In genomic region chr1:20996603-20997327, GRCm38 (mm10) we compare ENCODE assay signal across 10 mouse cellular contexts. TPM values are rescaled to one million over a fixed set of nuclear protein-coding genes. Genes with fewer than 3 reads are reported as not detected.
DNase-seq lines count a peak whose midpoint lies in the region; ATAC-seq and TF ChIP-seq lines count a peak whose summit lies in the region.
"Had no signal": no experiment of that assay in that cellular context is flagged by ENCODE, and none has a peak within 500 bp of the region (broad histone marks: within the 10 kb centered on the region; RNA-seq: fewer than 3 reads in every experiment).

No protein-coding gene starts in this region.

- TF ChIP-seq EP300 in liver, embryonic 14.5 days (IDR thresholded peaks at IDR 0.05; ENCODE audit: low read depth) = no peak

- no peak overlapping the region for H3K4me2 ChIP-seq in heart, embryonic 11.5 days
- no peak overlapping the region for H3K4me2 ChIP-seq in neural tube, embryonic 15.5 days
- no peak overlapping the region for H3K4me2 ChIP-seq in liver, embryonic 14.5 days (ENCODE audit: low read depth)
- H3K4me2 ChIP-seq in stomach, embryonic 16.5 days (ENCODE audit: low read depth, low read length) = no peak overlapping the region

- no peak overlapping the region for H3K4me3 ChIP-seq in heart, embryonic 10.5 days
- no peak overlapping the region for H3K4me3 ChIP-seq in heart, embryonic 11.5 days (ENCODE audit: low read depth, low read length)
- H3K4me3 ChIP-seq in neural tube, embryonic 15.5 days (replicated peaks) = no peak overlapping the region
- H3K4me3 ChIP-seq in liver, embryonic 14.5 days (ENCODE audit: insufficient read depth in 1 of 2, low read depth in 2 of 2, low read length in 2 of 2) = no peak overlapping the region
- no peak overlapping the region for H3K4me3 ChIP-seq in stomach, embryonic 16.5 days (replicated peaks; ENCODE audit: low read length)
- no peak overlapping the region for H3K4me3 ChIP-seq in cerebellum, adult 2 months (replicated peaks; ENCODE audit: insufficient read depth, low read depth, low read length)

- H3K4me1 ChIP-seq in heart, embryonic 10.5 days = peaks cover 26% of the 10 kb centered on the region
- peaks cover 24% of the 10 kb centered on the region for H3K4me1 ChIP-seq in heart, embryonic 11.5 days (ENCODE audit: control insufficient read depth, insufficient read depth, low read length)
- 0 out of 2 replicates have a peak, but pooled peaks cover 3% of the 10 kb centered on the region for H3K4me1 ChIP-seq in neural tube, embryonic 15.5 days
- H3K4me1 ChIP-seq in liver, embryonic 14.5 days (replicated peaks; ENCODE audit: control insufficient read depth in 2 of 2, insufficient read depth in 2 of 2, low read length in 1 of 2) = peaks cover 0 to 12% of the 10 kb centered on the region in 2 experiments; a peak in 2 of 4 replicates
- H3K4me1 ChIP-seq in stomach, embryonic 16.5 days (ENCODE audit: control insufficient read depth, insufficient read depth, low read length) = no peaks in the 10 kb centered on the region
- H3K4me1 ChIP-seq in cerebellum, adult 2 months (ENCODE audit: control insufficient read depth, insufficient read depth, low read length) = peaks cover 4% of the 10 kb centered on the region; the same call in 1 of the 2 replicates

- no peak for TF ChIP-seq POLR2A in cerebellum, adult 2 months (IDR thresholded peaks at IDR 0.05; ENCODE audit: borderline replicate concordance, insufficient read depth, low read length)

- H3K27me3 ChIP-seq in heart, embryonic 10.5 days (ENCODE audit: insufficient read depth, poor library complexity, severe bottlenecking) = no peaks in the 10 kb centered on the region
- H3K27me3 ChIP-seq in heart, embryonic 11.5 days (ENCODE audit: control insufficient read depth, insufficient read depth, low read length) = no peaks in the 10 kb centered on the region
- H3K27me3 ChIP-seq in neural tube, embryonic 15.5 days (replicated peaks) = no peaks in the 10 kb centered on the region
- H3K27me3 ChIP-seq in liver, embryonic 14.5 days (ENCODE audit: control insufficient read depth, insufficient read depth, low read length) = no peaks in the 10 kb centered on the region
- H3K27me3 ChIP-seq in stomach, embryonic 16.5 days (ENCODE audit: control insufficient read depth, insufficient read depth, low read length) = no peaks in the 10 kb centered on the region
- H3K27me3 ChIP-seq in cerebellum, adult 2 months (ENCODE audit: control insufficient read depth, insufficient read depth, low read length) = no peaks in the 10 kb centered on the region

- TF ChIP-seq CTCF in liver, embryonic 14.5 days (IDR thresholded peaks at IDR 0.05; ENCODE audit: low read depth) = no peak
- no peak for TF ChIP-seq CTCF in cerebellum, adult 2 months (IDR thresholded peaks at IDR 0.05; ENCODE audit: borderline replicate concordance, insufficient read depth, low read depth, low read length)

- WGBS in heart, embryonic 10.5 days = 37% methylated on average over 17 of the region's 17 CpGs
- 38% methylated on average over 17 of the region's 17 CpGs for WGBS in heart, embryonic 11.5 days (ENCODE audit: insufficient replicate concordance)
- WGBS in neural tube, embryonic 15.5 days = 62% methylated on average over 17 of the region's 17 CpGs
- 54% methylated on average over 17 of the region's 17 CpGs for WGBS in liver, embryonic 14.5 days (ENCODE audit: insufficient replicate concordance)
- 65% methylated on average over 17 of the region's 17 CpGs for WGBS in stomach, embryonic 16.5 days
- 87% methylated on average over 17 of the region's 17 CpGs for WGBS in cerebellum, adult 2 months

- peak overlapping the region; percentile 56; the same call in 1 of the 2 replicates for H3K27ac ChIP-seq in heart, embryonic 10.5 days
- H3K27ac ChIP-seq in heart, embryonic 11.5 days (ENCODE audit: low read depth, low read length) = no peak overlapping the region
- H3K27ac ChIP-seq in neural tube, embryonic 15.5 days (replicated peaks) = no peak overlapping the region
- H3K27ac ChIP-seq in liver, embryonic 14.5 days = no peak overlapping the region
- no peak overlapping the region for H3K27ac ChIP-seq in stomach, embryonic 16.5 days (ENCODE audit: low read length)
- H3K27ac ChIP-seq in cerebellum, adult 2 months (ENCODE audit: insufficient read depth, low read length) = no peak overlapping the region

- DNase-seq in heart, embryonic 10.5 days (ENCODE audit: low spot score) = no peak
- DNase-seq in neural tube, embryonic 10.5 days (ENCODE audit: extremely low spot score, low spot score) = peak; percentile 35
- DNase-seq in liver, embryonic 14.5 days (ENCODE audit: low read depth in 3 of 3, low spot score in 3 of 3) = no peak
- DNase-seq in gastrocnemius, adult 8-10 months (ENCODE audit: low spot score in 2 of 2) = no peak
- DNase-seq in cerebellum, adult 2 months = no peak

- ATAC-seq in heart, embryonic 11.5 days (replicated peaks; ENCODE audit: insufficient number of reproducible peaks, low FRiP score, low TSS enrichment) = no peak
- no peak for ATAC-seq in neural tube, embryonic 15.5 days (ENCODE audit: low FRiP score)
- peak; percentile 55; the same call in 1 of the 2 replicates for ATAC-seq in liver, embryonic 14.5 days (ENCODE audit: insufficient read depth)
- ATAC-seq in stomach, embryonic 16.5 days (ENCODE audit: insufficient read depth, low FRiP score) = peak; percentile 27; the same call in 1 of the 2 replicates
- ATAC-seq: CD4-positive, CD25-positive, alpha-beta regulatory T cell, adult 4 months had no signal

- no peak overlapping the region for H3K9ac ChIP-seq in heart, embryonic 11.5 days (ENCODE audit: low read depth, low read length)
- no peak overlapping the region for H3K9ac ChIP-seq in neural tube, embryonic 15.5 days (replicated peaks)
- no peak overlapping the region for H3K9ac ChIP-seq in liver, embryonic 14.5 days (replicated peaks)
- H3K9ac ChIP-seq in stomach, embryonic 16.5 days (ENCODE audit: low read length) = no peak overlapping the region

- H3K9me3 ChIP-seq in heart, embryonic 10.5 days = no peaks in the 10 kb centered on the region
- H3K9me3 ChIP-seq in heart, embryonic 11.5 days (replicated peaks; ENCODE audit: control insufficient read depth, low read length) = no peaks in the 10 kb centered on the region
- no peaks in the 10 kb centered on the region for H3K9me3 ChIP-seq in neural tube, embryonic 15.5 days (replicated peaks)
- no peaks in the 10 kb centered on the region for H3K9me3 ChIP-seq in liver, embryonic 14.5 days (ENCODE audit: control insufficient read depth, low read length)
- H3K9me3 ChIP-seq in stomach, embryonic 16.5 days (replicated peaks; ENCODE audit: control insufficient read depth, low read length) = no peaks in the 10 kb centered on the region

- H3K36me3 ChIP-seq in heart, embryonic 10.5 days = peaks cover 22% of the 10 kb centered on the region
- no peaks in the 10 kb centered on the region for H3K36me3 ChIP-seq in heart, embryonic 11.5 days (ENCODE audit: control insufficient read depth, insufficient read depth, low read length)
- H3K36me3 ChIP-seq in neural tube, embryonic 15.5 days = no peaks in the 10 kb centered on the region
- H3K36me3 ChIP-seq in liver, embryonic 14.5 days (replicated peaks; ENCODE audit: control insufficient read depth, insufficient read depth, low read depth) = no peaks in the 10 kb centered on the region
- H3K36me3 ChIP-seq in stomach, embryonic 16.5 days (ENCODE audit: control insufficient read depth, insufficient read depth, low read length) = no peaks in the 10 kb centered on the region

RNA-seq across cellular contexts. Expression of gene Efhc1, which starts 45.3 kb away (rescaled TPM):
- polyA plus RNA-seq in heart, embryonic 10.5 days (2016; fragmentation: Nextera tagmentation; extraction: Ambion mirVana) = 0.75 and 1.1 TPM in 2 replicates
- 0.66 and 1.3 TPM in 2 replicates for polyA plus RNA-seq in heart, embryonic 11.5 days (2014; fragmentation: Nextera tagmentation; extraction: Ambion mirVana)
- polyA plus RNA-seq in neural tube, embryonic 15.5 days (2015; fragmentation: Nextera tagmentation; extraction: Ambion mirVana) = 1.3 and 1.9 TPM in 2 replicates
- 0.21 and 1.1 TPM in 2 replicates for polyA plus RNA-seq in liver, embryonic 14.5 days (2012; rRNA removed)
- polyA plus RNA-seq in liver, embryonic 14.5 days (2014; fragmentation: Nextera tagmentation; extraction: Ambion mirVana) = 0.32 and 0.53 TPM in 2 replicates
- 2.5 and 3.4 TPM in 2 replicates for polyA plus RNA-seq in stomach, embryonic 16.5 days (2015; fragmentation: Nextera tagmentation; extraction: Ambion mirVana)
- under 1 TPM in 3 of 4 experiments, not detected in 1; 0.12 to 0.29 (median 0.13) TPM for total RNA-seq in gastrocnemius, adult 8-10 months (2022)
- 2.1 and 3.0 TPM in 2 replicates for polyA plus RNA-seq in cerebellum, adult 2 months (2012; rRNA removed)
- total RNA-seq: megakaryocyte-erythroid progenitor cell, adult 5-6 weeks had no signal

Comparison
In these comparisons a context has a peak if more than half of its experiments do, and no peak if none do; other contexts are left out.
1. ATAC-seq: peak in liver, embryonic 14.5 days (single experiment) and stomach, embryonic 16.5 days (single experiment); none in heart, embryonic 11.5 days (single experiment) and neural tube, embryonic 15.5 days (single experiment).